ENCODE assay signal across 14 mouse cellular contexts in genomic region chr2:158178139-158178538, GRCm38 (mm10). TPM values are rescaled to one million over a fixed set of nuclear protein-coding genes. Genes with fewer than 3 reads are reported as not detected.
DNase-seq lines count a peak whose midpoint lies in the region; ATAC-seq and TF ChIP-seq lines count a peak whose summit lies in the region.
"Had no signal": no experiment of that assay in that cellular context is flagged by ENCODE, and none has a peak within 500 bp of the region (broad histone marks: within the 10 kb centered on the region; RNA-seq: fewer than 3 reads in every experiment).

No protein-coding gene starts in this region.

- peaks cover 4% of the 10 kb centered on the region; the same call in 1 of the 2 replicates for H3K27me3 ChIP-seq in forebrain, embryonic 13.5 days
- no peaks in the 10 kb centered on the region for H3K27me3 ChIP-seq in forebrain, postnatal 0 days (ENCODE audit: insufficient read depth, low read length)
- no peaks in the 10 kb centered on the region for H3K27me3 ChIP-seq in kidney, embryonic 16.5 days (ENCODE audit: insufficient read depth, low read length)
- H3K27me3 ChIP-seq in forebrain, embryonic 14.5 days (replicated peaks; ENCODE audit: control insufficient read depth, insufficient read depth, low read length), result no peaks in the 10 kb centered on the region
- no peaks in the 10 kb centered on the region for H3K27me3 ChIP-seq in intestine, embryonic 16.5 days (replicated peaks; ENCODE audit: control insufficient read depth, insufficient read depth, low read length)
- H3K27me3 ChIP-seq: stomach, embryonic 15.5 days had no signal

- no peak overlapping the region for H3K4me3 ChIP-seq in forebrain, embryonic 13.5 days
- no peak overlapping the region for H3K4me3 ChIP-seq in forebrain, postnatal 0 days (ENCODE audit: low read depth, low read length)
- no peak overlapping the region for H3K4me3 ChIP-seq in kidney, embryonic 16.5 days (ENCODE audit: low read length)
- no peak overlapping the region for H3K4me3 ChIP-seq in forebrain, embryonic 14.5 days (ENCODE audit: low read depth, low read length)
- no peak overlapping the region for H3K4me3 ChIP-seq in intestine, embryonic 16.5 days (ENCODE audit: low read length)

- no peaks in the 10 kb centered on the region for H3K9me3 ChIP-seq in forebrain, embryonic 13.5 days (replicated peaks)
- H3K9me3 ChIP-seq in forebrain, postnatal 0 days (ENCODE audit: low read length), result no peaks in the 10 kb centered on the region
- H3K9me3 ChIP-seq in kidney, embryonic 16.5 days (ENCODE audit: low read length), result no peaks in the 10 kb centered on the region
- H3K9me3 ChIP-seq in forebrain, embryonic 14.5 days (replicated peaks; ENCODE audit: control insufficient read depth, low read length), result no peaks in the 10 kb centered on the region
- no peaks in the 10 kb centered on the region for H3K9me3 ChIP-seq in intestine, embryonic 16.5 days (ENCODE audit: control insufficient read depth, low read length)
- H3K9me3 ChIP-seq: stomach, embryonic 15.5 days had no signal

- no peak overlapping the region for H3K9ac ChIP-seq in forebrain, embryonic 13.5 days
- H3K9ac ChIP-seq in forebrain, postnatal 0 days, result no peak overlapping the region
- H3K9ac ChIP-seq in kidney, embryonic 16.5 days (replicated peaks; ENCODE audit: low read length), result no peak overlapping the region
- H3K9ac ChIP-seq in forebrain, embryonic 14.5 days (ENCODE audit: low read length), result no peak overlapping the region
- H3K9ac ChIP-seq in intestine, embryonic 16.5 days (ENCODE audit: low read depth, low read length), result 0 out of 2 replicates have a peak overlapping the region, but pooled peaks have one; percentile 2
- H3K9ac ChIP-seq: stomach, embryonic 15.5 days had no signal

- no peak for TF ChIP-seq CTCF in forebrain, postnatal 0 days (IDR thresholded peaks at IDR 0.05; ENCODE audit: low read depth)

- 71% methylated on average over 4 of the region's 4 CpGs for WGBS in forebrain, embryonic 13.5 days
- WGBS in forebrain, postnatal 0 days, result 62% methylated on average over 4 of the region's 4 CpGs
- WGBS in kidney, embryonic 16.5 days, result 71% methylated on average over 4 of the region's 4 CpGs
- WGBS in forebrain, embryonic 14.5 days, result 75% methylated on average over 4 of the region's 4 CpGs
- WGBS in intestine, embryonic 16.5 days, result 60% methylated on average over 4 of the region's 4 CpGs

- no peak for ATAC-seq in forebrain, embryonic 13.5 days
- ATAC-seq in forebrain, postnatal 0 days, result no peak
- no peak for ATAC-seq in kidney, embryonic 16.5 days (ENCODE audit: low FRiP score, low TSS enrichment)
- ATAC-seq in forebrain, embryonic 14.5 days, result no peak
- ATAC-seq in intestine, embryonic 16.5 days, result peak; percentile 66
- ATAC-seq: activated CD4-positive, CD25-positive, alpha-beta regulatory T cell, adult 4 months; inflammation-experienced regulatory T-cells, adult 6 months had no signal

- no peaks in the 10 kb centered on the region for H3K36me3 ChIP-seq in forebrain, embryonic 13.5 days (ENCODE audit: poor library complexity, severe bottlenecking)
- no peaks in the 10 kb centered on the region for H3K36me3 ChIP-seq in forebrain, postnatal 0 days (ENCODE audit: insufficient read depth)
- no peaks in the 10 kb centered on the region for H3K36me3 ChIP-seq in kidney, embryonic 16.5 days (ENCODE audit: insufficient read depth, low read length)
- H3K36me3 ChIP-seq in forebrain, embryonic 14.5 days (ENCODE audit: control insufficient read depth, insufficient read depth, low read length), result no peaks in the 10 kb centered on the region
- no peaks in the 10 kb centered on the region for H3K36me3 ChIP-seq in intestine, embryonic 16.5 days (ENCODE audit: control insufficient read depth, insufficient read depth, low read length)
- H3K36me3 ChIP-seq: stomach, embryonic 15.5 days had no signal

- H3K27ac ChIP-seq in forebrain, embryonic 13.5 days, result peak overlapping the region; percentile 0; the same call in 1 of the 2 replicates
- no peak overlapping the region for H3K27ac ChIP-seq in forebrain, postnatal 0 days (ENCODE audit: low read depth, low read length)
- H3K27ac ChIP-seq in kidney, embryonic 16.5 days (ENCODE audit: low read length), result peak overlapping the region; percentile 56; the same call in 1 of the 2 replicates
- H3K27ac ChIP-seq in forebrain, embryonic 14.5 days (ENCODE audit: low read depth, low read length), result peak overlapping the region; percentile 30; the same call in 1 of the 2 replicates
- H3K27ac ChIP-seq in intestine, embryonic 16.5 days (ENCODE audit: low read length), result peak overlapping the region; percentile 92

- H3K4me1 ChIP-seq in forebrain, embryonic 13.5 days, result peaks cover 51% of the 10 kb centered on the region
- H3K4me1 ChIP-seq in forebrain, postnatal 0 days (ENCODE audit: insufficient read depth), result peaks cover 6% of the 10 kb centered on the region
- peaks cover 28% of the 10 kb centered on the region for H3K4me1 ChIP-seq in kidney, embryonic 16.5 days (ENCODE audit: insufficient read depth, low read length)
- peaks cover 24% of the 10 kb centered on the region for H3K4me1 ChIP-seq in forebrain, embryonic 14.5 days (ENCODE audit: control insufficient read depth, insufficient read depth, low read length)
- peaks cover 35% of the 10 kb centered on the region for H3K4me1 ChIP-seq in intestine, embryonic 16.5 days (ENCODE audit: control insufficient read depth, insufficient read depth, low read length)

- DNase-seq in forebrain, postnatal 0 days, result no peak
- no peak for DNase-seq in kidney, adult 9 months
- no peak for DNase-seq in forebrain, embryonic 14.5 days (ENCODE audit: low spot score)
- no peak for DNase-seq in urinary bladder, postnatal 10 days (ENCODE audit: low spot score)
- no peak for DNase-seq in cerebellum, postnatal 25 days
- DNase-seq: spleen, adult 18-20 months; thymus, postnatal 25 days had no signal

- no peak overlapping the region for H3K4me2 ChIP-seq in forebrain, embryonic 13.5 days
- H3K4me2 ChIP-seq in forebrain, postnatal 0 days (ENCODE audit: low read depth), result no peak overlapping the region
- no peak overlapping the region for H3K4me2 ChIP-seq in kidney, embryonic 16.5 days (replicated peaks; ENCODE audit: low read depth, low read length)
- no peak overlapping the region for H3K4me2 ChIP-seq in forebrain, embryonic 14.5 days (ENCODE audit: low read length)
- H3K4me2 ChIP-seq in intestine, embryonic 16.5 days (ENCODE audit: low read depth, low read length), result no peak overlapping the region

RNA-seq across cellular contexts. Expression of gene Tgm2, which starts 31.9 kb away (rescaled TPM):
- polyA plus RNA-seq in forebrain, embryonic 13.5 days (2015; fragmentation: Nextera tagmentation; extraction: Ambion mirVana), result 3.9 and 4.7 TPM in 2 replicates
- total RNA-seq in forebrain, postnatal 0 days (2014; rRNA removed), result 9.1 and 13.0 TPM in 2 replicates
- polyA plus RNA-seq in forebrain, postnatal 0 days (2015; fragmentation: Nextera tagmentation; extraction: Ambion mirVana), result 6.1 TPM in 2 replicates
- 41.6 and 48.3 TPM in 2 replicates for polyA plus RNA-seq in kidney, embryonic 16.5 days (2015; fragmentation: Nextera tagmentation; extraction: Ambion mirVana)
- polyA plus RNA-seq in forebrain, embryonic 14.5 days (2014; fragmentation: Nextera tagmentation; extraction: Ambion mirVana), result 5.0 and 7.0 TPM in 2 replicates
- 94.9 and 96.5 TPM in 2 replicates for polyA plus RNA-seq in intestine, embryonic 16.5 days (2015; fragmentation: Nextera tagmentation; extraction: Ambion mirVana)

RNA-seq across cellular contexts. Expression of gene D630003M21Rik, which starts 50.9 kb away (rescaled TPM):
- 2.3 and 2.7 TPM in 2 replicates for polyA plus RNA-seq in forebrain, embryonic 13.5 days (2015; fragmentation: Nextera tagmentation; extraction: Ambion mirVana)
- 5.4 and 6.6 TPM in 2 replicates for total RNA-seq in forebrain, postnatal 0 days (2014; rRNA removed)
- polyA plus RNA-seq in forebrain, postnatal 0 days (2015; fragmentation: Nextera tagmentation; extraction: Ambion mirVana), result 1.6 and 1.9 TPM in 2 replicates
- polyA plus RNA-seq in kidney, embryonic 16.5 days (2015; fragmentation: Nextera tagmentation; extraction: Ambion mirVana), result 8.3 and 9.0 TPM in 2 replicates
- 1.5 and 2.2 TPM in 2 replicates for polyA plus RNA-seq in forebrain, embryonic 14.5 days (2014; fragmentation: Nextera tagmentation; extraction: Ambion mirVana)
- polyA plus RNA-seq in intestine, embryonic 16.5 days (2015; fragmentation: Nextera tagmentation; extraction: Ambion mirVana), result 2.8 and 2.9 TPM in 2 replicates
- total RNA-seq: neutrophil, adult 5-6 weeks had no signal
- polyA plus RNA-seq: activated CD4-positive, CD25-positive, alpha-beta regulatory T cell, adult 4 months; inflammation-experienced regulatory T-cells, adult 6 months had no signal
